Mouse (Mus musculus): ENCODE results near the gene S1pr1.

S1pr1 gene

GRCm38 (mm10) chr3:115714671-115715651, at the start of gene S1pr1:
Gene S1pr1 (minus strand): TSS chr3:115715072.
- DNase-seq (ENCODE audit: low read depth, low spot score), result peak; percentile 84

GRCm38 (mm10) chr3:115763292-115763691, 48.4 kb upstream of the S1pr1 start:
- DNase-seq (ENCODE audit: low read depth, low spot score), result no peak

- no peak for DNase-seq (ENCODE audit: low read depth, low spot score)
Observed at GRCm38 (mm10) chr3:115762841-115763240, 48.0 kb upstream of the S1pr1 start.

- DNase-seq (ENCODE audit: low read depth, low spot score), result no peak
Observed at GRCm38 (mm10) chr3:115759659-115760058, 44.8 kb upstream of the S1pr1 start.

GRCm38 (mm10) chr3:115758455-115758912, 43.6 kb upstream of the S1pr1 start:
- no peak for DNase-seq (ENCODE audit: low read depth, low spot score)

- no peak for DNase-seq (ENCODE audit: low read depth, low spot score)
Observed at GRCm38 (mm10) chr3:115754466-115754865, 39.6 kb upstream of the S1pr1 start.

- no peak for DNase-seq (ENCODE audit: low read depth, low spot score)
Observed at GRCm38 (mm10) chr3:115750369-115750768, 35.5 kb upstream of the S1pr1 start.

GRCm38 (mm10) chr3:115748289-115748989, 33.6 kb upstream of the S1pr1 start:
- no peak for DNase-seq (ENCODE audit: low read depth, low spot score)

GRCm38 (mm10) chr3:115746511-115746910, 31.6 kb upstream of the S1pr1 start:
- no peak for DNase-seq (ENCODE audit: low read depth, low spot score)

- DNase-seq (ENCODE audit: low read depth, low spot score), result no peak
Observed at GRCm38 (mm10) chr3:115745088-115745487, 30.2 kb upstream of the S1pr1 start.

- DNase-seq (ENCODE audit: low read depth, low spot score), result no peak
Observed at GRCm38 (mm10) chr3:115738524-115738923, 23.7 kb upstream of the S1pr1 start.

GRCm38 (mm10) chr3:115737785-115738318, 23.0 kb upstream of the S1pr1 start:
- no peak for DNase-seq (ENCODE audit: low read depth, low spot score)

- DNase-seq (ENCODE audit: low read depth, low spot score), result no peak
Observed at GRCm38 (mm10) chr3:115735540-115735939, 20.7 kb upstream of the S1pr1 start.

- DNase-seq (ENCODE audit: low read depth, low spot score), result peak; percentile 70
Observed at GRCm38 (mm10) chr3:115734841-115735240, 20.0 kb upstream of the S1pr1 start.

GRCm38 (mm10) chr3:115730336-115730735, 15.5 kb upstream of the S1pr1 start:
- DNase-seq (ENCODE audit: low read depth, low spot score), result no peak

GRCm38 (mm10) chr3:115729187-115729586, 14.3 kb upstream of the S1pr1 start:
- DNase-seq (ENCODE audit: low read depth, low spot score), result peak; percentile 88

- DNase-seq (ENCODE audit: low read depth, low spot score), result no peak
Observed at GRCm38 (mm10) chr3:115728211-115728610, 13.3 kb upstream of the S1pr1 start.

- DNase-seq (ENCODE audit: low read depth, low spot score), result no peak
Observed at GRCm38 (mm10) chr3:115718886-115719285, 4.0 kb upstream of the S1pr1 start.

GRCm38 (mm10) chr3:115715900-115716515, 1.1 kb upstream of the S1pr1 start:
- DNase-seq (ENCODE audit: low read depth, low spot score), result peak; percentile 51

GRCm38 (mm10) chr3:115714049-115714435, 830 bp downstream of the S1pr1 start:
- DNase-seq (ENCODE audit: low read depth, low spot score), result no peak

- peak; percentile 84 for DNase-seq (ENCODE audit: low read depth, low spot score)
Observed at GRCm38 (mm10) chr3:115713417-115714048, 1.3 kb downstream of the S1pr1 start.
